Mouse (Mus musculus): ENCODE results near the gene Armc2. TPM values are rescaled to one million over a fixed set of nuclear protein-coding genes. Genes with fewer than 3 reads are reported as not detected.

The Armc2 gene
- polyA plus RNA-seq, 2 experiments: 3.6 to 4.8 TPM

DNA sequence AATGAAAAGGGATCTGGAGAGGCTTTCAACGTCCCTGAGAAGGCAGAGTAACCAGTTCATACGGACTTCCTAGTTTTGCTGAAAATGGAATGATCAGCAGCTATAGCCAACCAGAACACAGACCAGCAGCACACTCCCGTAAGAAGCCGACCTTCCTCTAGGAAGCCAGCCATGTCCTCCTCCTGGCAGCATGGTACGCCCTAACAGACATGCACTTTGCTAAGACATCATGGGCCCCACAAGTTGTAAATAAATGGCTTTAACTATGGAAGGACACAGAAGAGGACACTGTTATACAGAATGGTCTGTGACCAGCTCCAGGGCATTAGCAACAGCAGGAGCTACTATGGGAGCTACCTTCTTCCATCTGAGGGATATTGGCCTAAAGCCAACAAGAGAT, 85.3 kb downstream of the Armc2 start:
- no peak for TF ChIP-seq POLR2A (IDR thresholded peaks at IDR 0.05; ENCODE audit: borderline replicate concordance, extremely low read depth, insufficient read depth, insufficient read length)
- DNase-seq (ENCODE audit: low spot score) (no peak), ATAC-seq (ENCODE audit: low FRiP score, low read depth) (no peak)
- no peaks in the 10 kb centered on the region for H3K27me3 ChIP-seq (ENCODE audit: control insufficient read depth, insufficient read depth, low read length)
- no peak overlapping the region for H3K4me3 ChIP-seq (replicated peaks; ENCODE audit: low read length)
- no peak overlapping the region for H3K9ac ChIP-seq (ENCODE audit: low read depth, low read length, severe bottlenecking)
- H3K4me2 ChIP-seq (replicated peaks; ENCODE audit: low read depth, low read length, severe bottlenecking): no peak overlapping the region
- H3K4me1 ChIP-seq (ENCODE audit: control insufficient read depth, insufficient read depth, low read length): peaks cover 14% of the 10 kb centered on the region
- H3K9me3 ChIP-seq (ENCODE audit: control insufficient read depth, low read length): no peaks in the 10 kb centered on the region
- H3K36me3 ChIP-seq (ENCODE audit: control insufficient read depth, insufficient read depth, low read length): no peaks in the 10 kb centered on the region
- WGBS: 82% methylated on average over 5 of the region's 5 CpGs
- no peak overlapping the region for H3K27ac ChIP-seq (replicated peaks; ENCODE audit: low read depth, low read length)

DNA sequence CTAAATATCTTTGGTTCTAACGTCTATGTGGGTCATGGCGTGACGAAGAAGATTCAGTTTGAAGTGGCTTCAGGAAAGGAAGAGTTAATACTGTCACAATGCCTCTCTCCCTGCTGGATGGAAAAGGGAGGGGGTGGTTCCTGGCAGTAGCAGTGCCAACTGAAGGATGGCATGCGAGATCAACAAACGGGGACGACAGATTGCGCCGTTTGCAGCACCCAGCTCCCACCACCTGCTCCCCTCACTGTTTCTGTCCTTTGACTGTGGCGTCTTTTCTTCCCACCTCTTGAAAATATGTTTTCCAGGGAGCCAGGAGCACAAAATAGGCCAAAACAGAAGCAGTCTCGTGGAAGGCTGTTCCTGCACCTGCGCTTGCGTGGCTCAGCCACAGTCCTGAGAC, 86.3 kb downstream of the Armc2 start:
- H3K27me3 ChIP-seq (ENCODE audit: control insufficient read depth, insufficient read depth, low read length): no peaks in the 10 kb centered on the region
- 87% methylated on average over 12 of the region's 12 CpGs for WGBS
- no peak for DNase-seq (ENCODE audit: low spot score)
- TF ChIP-seq POLR2A (IDR thresholded peaks at IDR 0.05; ENCODE audit: borderline replicate concordance, extremely low read depth, insufficient read depth, insufficient read length): no peak
- H3K27ac ChIP-seq (replicated peaks; ENCODE audit: low read depth, low read length): no peak overlapping the region
- H3K4me1 ChIP-seq (ENCODE audit: control insufficient read depth, insufficient read depth, low read length): peaks cover 14% of the 10 kb centered on the region
- no peaks in the 10 kb centered on the region for H3K36me3 ChIP-seq (ENCODE audit: control insufficient read depth, insufficient read depth, low read length)
- no peak overlapping the region for H3K4me2 ChIP-seq (replicated peaks; ENCODE audit: low read depth, low read length, severe bottlenecking)
- H3K9me3 ChIP-seq (ENCODE audit: control insufficient read depth, low read length): no peaks in the 10 kb centered on the region
- H3K4me3 ChIP-seq (replicated peaks; ENCODE audit: low read length): no peak overlapping the region
- no peak for ATAC-seq (ENCODE audit: low FRiP score, low read depth)
- H3K9ac ChIP-seq (ENCODE audit: low read depth, low read length, severe bottlenecking): no peak overlapping the region

- H3K27me3 ChIP-seq (ENCODE audit: control insufficient read depth, insufficient read depth, low read length): no peaks in the 10 kb centered on the region
- H3K4me3 ChIP-seq (replicated peaks; ENCODE audit: low read length): no peak overlapping the region
- TF ChIP-seq POLR2A (IDR thresholded peaks at IDR 0.05; ENCODE audit: borderline replicate concordance, extremely low read depth, insufficient read depth, insufficient read length): no peak
- H3K36me3 ChIP-seq (ENCODE audit: control insufficient read depth, insufficient read depth, low read length): no peaks in the 10 kb centered on the region
- 68% methylated on average over 4 of the region's 4 CpGs for WGBS
- no peak for DNase-seq (ENCODE audit: low spot score)
- no peak overlapping the region for H3K4me2 ChIP-seq (replicated peaks; ENCODE audit: low read depth, low read length, severe bottlenecking)
- H3K27ac ChIP-seq (replicated peaks; ENCODE audit: low read depth, low read length): no peak overlapping the region
- no peak overlapping the region for H3K9ac ChIP-seq (ENCODE audit: low read depth, low read length, severe bottlenecking)
- H3K9me3 ChIP-seq (ENCODE audit: control insufficient read depth, low read length): no peaks in the 10 kb centered on the region
- H3K4me1 ChIP-seq (ENCODE audit: control insufficient read depth, insufficient read depth, low read length): peaks cover 14% of the 10 kb centered on the region
- ATAC-seq (ENCODE audit: low FRiP score, low read depth): no peak
Measured at GRCm38 (mm10) chr10:41930966-41931365, 87.3 kb downstream of the Armc2 start.

- Histone ChIP-seq H3K36me3 (ENCODE audit: control insufficient read depth, insufficient read depth, low read length) (no peaks in the 10 kb centered on the region), H3K27me3 (ENCODE audit: control insufficient read depth, insufficient read depth, low read length) (no peaks in the 10 kb centered on the region), H3K9ac (ENCODE audit: low read depth, low read length, severe bottlenecking) (no peak overlapping the region), H3K4me3 (replicated peaks; ENCODE audit: low read length) (no peak overlapping the region), H3K4me1 (ENCODE audit: control insufficient read depth, insufficient read depth, low read length) (no peaks in the 10 kb centered on the region), H3K9me3 (ENCODE audit: control insufficient read depth, low read length) (no peaks in the 10 kb centered on the region), H3K27ac (replicated peaks; ENCODE audit: low read depth, low read length) (no peak overlapping the region), H3K4me2 (replicated peaks; ENCODE audit: low read depth, low read length, severe bottlenecking) (no peak overlapping the region)
- no peak for TF ChIP-seq POLR2A (IDR thresholded peaks at IDR 0.05; ENCODE audit: borderline replicate concordance, extremely low read depth, insufficient read depth, insufficient read length)
- ATAC-seq (ENCODE audit: low FRiP score, low read depth) (no peak), DNase-seq (ENCODE audit: low spot score) (no peak)
- 92% methylated on average over 14 of the region's 14 CpGs for WGBS
Measured at GRCm38 (mm10) chr10:41926726-41927125, 91.5 kb downstream of the Armc2 start.

GRCm38 (mm10) chr10:41912290-41912994, 105.8 kb downstream of the Armc2 start:
- Histone ChIP-seq H3K27ac (replicated peaks; ENCODE audit: low read depth, low read length) (no peak overlapping the region), H3K4me1 (ENCODE audit: control insufficient read depth, insufficient read depth, low read length) (no peaks in the 10 kb centered on the region), H3K4me3 (replicated peaks; ENCODE audit: low read length) (no peak overlapping the region), H3K9me3 (ENCODE audit: control insufficient read depth, low read length) (no peaks in the 10 kb centered on the region), H3K27me3 (ENCODE audit: control insufficient read depth, insufficient read depth, low read length) (no peaks in the 10 kb centered on the region), H3K9ac (ENCODE audit: low read depth, low read length, severe bottlenecking) (no peak overlapping the region), H3K36me3 (ENCODE audit: control insufficient read depth, insufficient read depth, low read length) (peaks cover 6% of the 10 kb centered on the region; the same call in 1 of the 2 replicates), H3K4me2 (replicated peaks; ENCODE audit: low read depth, low read length, severe bottlenecking) (no peak overlapping the region)
- WGBS: 89% methylated on average over 8 of the region's 8 CpGs
- no peak for DNase-seq (ENCODE audit: low spot score)
- ATAC-seq (ENCODE audit: low FRiP score, low read depth): no peak
- no peak for TF ChIP-seq POLR2A (IDR thresholded peaks at IDR 0.05; ENCODE audit: borderline replicate concordance, extremely low read depth, insufficient read depth, insufficient read length)
